Mouse (Mus musculus) spleen, adult 18-20 months (tissue): ENCODE measurements at regions not wholly inside any gene's neighbourhood (a gene's known extent, or its start where the extent isn't known, plus 50 kb on each side); places are given as distances from the start of the nearest gene placed in this dataset.
"Not testable (repeated sequence)": the region's sequence is repeated elsewhere in the genome, so short reads cannot be mapped to it uniquely, and the experiment has no call there.

Experiments
- DNase-seq, 2 experiments: peaks; one replicate each; pipeline ENCODE4 v3.0.0; 2022; ENCODE audit warnings: mixed read lengths in 2 of 2

DNA sequence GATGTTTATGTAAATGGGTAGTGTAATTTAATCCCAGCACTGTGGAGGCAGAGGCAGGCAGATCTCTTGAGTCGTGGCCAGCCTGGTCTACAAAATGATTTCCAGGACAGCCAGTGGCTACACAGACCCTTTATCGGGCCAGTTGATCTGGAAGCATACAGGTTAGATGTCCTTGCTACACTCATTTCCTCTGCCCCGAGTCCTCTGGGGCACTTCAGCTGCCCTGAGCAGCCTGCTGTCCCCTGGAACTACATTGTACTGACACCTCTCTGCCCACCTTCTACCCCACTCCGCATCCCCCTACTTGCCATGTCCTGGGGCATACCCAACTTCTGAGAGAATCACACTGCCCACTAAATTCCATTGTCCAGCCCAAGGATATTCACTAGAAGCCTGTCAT is 60.6 kb upstream of the Helt start:
- no peak for DNase-seq

DNA sequence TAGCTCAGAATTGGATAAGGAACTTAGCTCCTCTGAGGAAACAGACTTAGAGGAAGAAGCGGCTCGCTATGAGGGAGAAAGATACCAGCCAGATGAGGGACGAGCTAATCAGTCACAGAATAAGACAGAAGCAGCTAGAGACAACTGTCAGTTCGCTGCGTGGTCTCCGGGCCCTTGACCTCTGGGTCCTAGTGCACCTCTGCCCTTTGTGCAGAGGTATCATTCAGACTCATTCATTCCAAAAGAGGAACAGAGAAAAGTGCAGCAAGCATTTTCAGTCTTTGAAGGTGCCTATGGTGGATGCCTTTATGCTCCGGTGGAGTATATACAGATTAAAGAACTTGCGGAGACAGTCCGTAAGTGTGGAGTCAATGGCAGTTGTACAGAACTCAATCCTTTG is 63.5 kb upstream of the Helt start:
- DNase-seq: not testable (repeated sequence)

DNA sequence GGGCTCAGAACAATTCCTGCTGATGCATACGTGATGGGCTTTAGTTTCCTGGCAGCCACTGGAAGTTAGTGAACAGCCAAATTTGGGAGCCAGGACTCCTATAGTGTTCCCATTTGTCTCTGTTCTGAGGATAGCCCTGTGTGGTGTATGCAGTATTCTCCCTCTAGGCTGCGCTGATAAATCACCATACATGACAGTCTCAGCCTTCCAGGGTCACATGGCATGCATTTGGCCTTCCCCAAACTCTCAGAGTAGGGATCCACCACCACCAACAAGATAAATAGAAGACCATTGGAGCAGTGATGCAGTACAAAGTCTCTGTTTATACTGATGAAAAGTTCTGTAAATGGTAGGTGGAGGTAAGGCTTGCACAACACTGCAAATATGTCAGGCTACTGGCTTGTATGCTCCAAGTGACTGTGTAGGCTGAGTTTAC is 68.4 kb upstream of the Helt start:
- DNase-seq: no peak

DNA sequence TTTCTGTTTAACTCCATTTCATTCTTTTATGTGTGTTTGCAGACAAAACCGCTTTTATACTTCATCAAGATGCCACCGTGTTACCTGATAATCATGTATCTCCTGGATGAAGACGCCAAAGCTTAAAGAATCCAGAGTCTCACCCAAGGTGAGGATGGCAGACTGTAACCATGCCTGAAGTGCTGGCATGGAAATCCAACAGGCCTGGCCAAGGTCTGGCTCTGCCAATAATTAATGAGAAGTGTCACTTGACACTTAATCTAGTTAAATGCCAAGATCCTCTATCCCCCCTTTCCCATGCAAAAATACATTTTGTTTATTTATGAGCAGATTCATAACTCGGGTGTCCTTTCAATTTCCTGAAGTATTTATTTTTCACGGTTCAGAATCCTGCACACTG is 71.2 kb upstream of the Helt start:
- DNase-seq: no peak

DNA sequence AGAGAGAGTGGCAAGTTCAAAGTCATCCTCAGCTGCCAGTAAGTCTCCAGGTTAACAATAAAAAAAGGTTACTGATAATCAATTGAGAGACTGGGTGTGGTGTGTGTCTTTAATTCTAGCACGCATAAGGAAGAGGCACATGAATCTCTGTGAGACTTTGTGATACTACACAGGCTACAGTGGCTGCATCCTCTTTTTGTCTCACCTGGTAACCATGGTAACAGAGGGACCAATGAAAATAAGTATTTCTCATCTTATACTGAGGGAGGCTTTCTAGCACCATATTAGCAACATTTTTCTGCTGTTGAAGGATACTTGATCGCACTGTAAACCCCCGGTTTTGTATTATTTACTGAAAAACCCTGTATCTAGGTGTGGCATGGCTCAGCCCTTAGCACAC is 72.7 kb upstream of the Helt start:
- DNase-seq: no peak

DNA sequence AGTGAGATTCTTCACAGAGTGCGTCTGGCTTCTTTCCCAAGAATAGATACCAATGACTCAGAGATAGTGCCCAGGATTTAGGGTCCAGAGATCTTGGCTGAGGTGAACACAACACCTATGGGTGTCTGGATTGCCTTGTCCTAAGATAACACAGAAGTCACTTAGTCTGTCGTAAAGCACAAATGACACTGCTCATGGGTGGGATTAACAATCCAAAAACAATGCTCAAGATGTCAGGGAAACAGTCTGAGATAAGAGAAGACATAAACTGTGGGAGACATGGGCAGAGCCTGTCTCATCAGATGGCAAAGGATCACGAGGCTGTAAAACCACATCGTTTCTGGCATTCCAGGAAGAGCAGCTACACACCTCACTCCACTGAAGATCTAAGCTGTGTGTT is 79.6 kb upstream of the Helt start:
- DNase-seq: no peak

DNA sequence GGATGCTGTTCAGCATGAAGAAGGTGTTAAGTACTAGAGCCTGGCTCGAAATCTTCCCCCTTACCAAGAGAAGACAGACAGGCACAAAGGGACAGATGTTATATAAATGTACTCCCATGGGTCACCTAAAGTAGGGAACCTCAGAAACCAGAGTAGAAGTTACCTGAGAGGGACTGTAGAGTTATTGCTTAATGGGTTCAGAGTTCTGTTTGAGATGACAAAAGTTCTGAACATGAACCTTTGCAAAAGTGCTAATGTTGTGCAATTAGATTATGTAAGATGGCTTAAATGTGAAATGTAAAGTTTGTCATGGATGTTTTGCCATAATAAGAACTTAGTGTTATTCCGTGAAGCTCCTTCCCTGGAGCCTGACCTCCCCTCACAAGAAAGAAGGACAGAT is 81.5 kb upstream of the Helt start:
- DNase-seq: no peak

DNA sequence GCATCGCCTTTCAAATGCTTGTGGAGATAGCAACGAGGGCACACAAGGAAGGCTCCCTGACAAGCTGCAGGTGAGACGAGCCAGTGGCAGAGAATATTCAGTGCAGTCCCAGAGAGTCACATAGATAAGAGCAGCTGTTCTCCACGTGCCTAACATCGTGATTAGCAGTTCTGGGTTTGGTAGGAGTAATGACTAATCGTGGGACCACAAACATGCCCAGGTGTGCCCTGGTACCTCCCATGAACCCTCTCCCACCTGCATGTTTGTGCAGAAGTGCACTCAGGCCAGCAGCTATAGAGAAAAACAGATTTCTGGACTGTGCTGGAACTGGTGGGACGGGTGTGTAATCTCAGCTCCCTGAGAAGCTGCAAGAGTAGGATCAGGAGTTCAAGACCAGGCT is 85.9 kb upstream of the Acsl1 start:
- no peak for DNase-seq

DNA sequence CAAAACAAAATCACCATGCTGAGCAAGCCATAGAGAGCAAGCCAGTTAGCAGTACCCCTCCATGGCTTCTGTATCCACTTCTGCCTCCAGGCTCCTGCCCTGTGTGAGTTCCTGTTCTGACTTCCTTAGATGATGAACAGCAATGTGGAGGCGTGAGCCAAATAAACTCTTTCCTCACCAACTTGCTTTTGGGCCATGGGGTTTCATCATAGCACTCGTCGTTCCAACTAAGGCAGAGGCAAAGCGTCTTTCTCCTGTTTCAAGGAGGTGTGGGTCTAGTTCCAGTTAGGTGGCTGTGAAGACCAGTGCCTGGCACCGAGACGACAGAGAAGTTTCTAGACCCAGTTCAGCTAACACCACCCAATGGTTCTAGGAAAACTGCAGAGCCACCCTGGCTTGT is 85.0 kb upstream of the Acsl1 start:
- no peak for DNase-seq

DNA sequence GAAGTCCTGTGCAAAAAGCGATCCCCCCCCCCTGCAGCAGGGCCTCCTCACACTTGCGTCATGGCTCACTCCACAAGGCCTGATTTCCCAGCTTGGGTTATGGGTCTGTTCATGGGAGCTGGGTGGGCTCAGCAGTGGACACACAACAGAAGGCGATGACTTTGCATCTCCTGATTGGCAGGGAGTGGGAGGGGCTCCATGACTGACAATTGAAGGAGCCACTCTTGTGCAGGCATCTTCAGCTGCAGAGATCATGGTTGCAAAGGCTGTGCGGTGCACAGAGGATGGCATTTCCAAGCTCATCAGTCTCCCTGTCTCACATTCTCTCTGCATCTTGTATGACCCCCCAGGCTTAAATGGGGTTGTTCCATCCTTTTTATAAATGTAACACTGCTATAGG is 84.3 kb upstream of the Acsl1 start:
- DNase-seq: no peak

DNA sequence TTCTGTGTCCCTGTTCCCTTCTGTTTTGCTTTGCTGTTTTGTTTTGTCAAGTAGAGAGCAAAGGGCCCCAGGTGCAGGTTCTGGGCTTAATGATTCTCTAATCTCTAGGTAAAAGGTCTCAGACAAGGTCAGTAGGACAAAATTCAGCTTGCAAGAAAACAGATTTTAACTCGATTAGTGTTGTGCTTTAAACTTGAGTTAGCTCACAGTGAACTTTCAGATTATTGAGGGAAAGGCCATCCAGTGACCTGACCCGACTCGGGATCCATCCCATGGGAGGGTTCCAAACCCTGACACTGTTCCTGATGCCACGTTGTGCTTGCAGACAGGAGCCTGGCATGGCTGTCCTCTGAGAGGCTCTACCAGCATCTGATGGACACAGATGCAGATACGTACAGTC is 83.8 kb upstream of the Acsl1 start:
- DNase-seq: no peak

DNA sequence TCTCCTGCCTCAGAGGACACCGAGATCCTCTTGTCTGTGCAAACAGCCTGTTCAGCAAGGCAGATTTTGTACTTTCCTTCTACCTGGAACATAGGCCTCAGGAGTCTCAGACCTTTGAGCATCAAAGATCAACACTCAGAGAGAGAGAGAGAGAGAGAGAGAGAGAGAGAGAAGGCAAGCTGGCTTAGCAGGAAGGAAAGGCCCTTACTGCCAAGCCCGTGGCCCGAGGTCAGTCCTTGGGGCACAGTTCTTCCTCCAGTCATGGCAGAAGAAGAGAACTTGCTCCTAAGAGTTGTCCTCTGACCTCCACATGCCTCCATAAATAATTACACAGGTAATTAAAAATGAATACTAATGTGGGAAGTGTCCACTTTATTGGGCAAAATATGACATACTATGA is 82.4 kb upstream of the Acsl1 start:
- no peak for DNase-seq

DNA sequence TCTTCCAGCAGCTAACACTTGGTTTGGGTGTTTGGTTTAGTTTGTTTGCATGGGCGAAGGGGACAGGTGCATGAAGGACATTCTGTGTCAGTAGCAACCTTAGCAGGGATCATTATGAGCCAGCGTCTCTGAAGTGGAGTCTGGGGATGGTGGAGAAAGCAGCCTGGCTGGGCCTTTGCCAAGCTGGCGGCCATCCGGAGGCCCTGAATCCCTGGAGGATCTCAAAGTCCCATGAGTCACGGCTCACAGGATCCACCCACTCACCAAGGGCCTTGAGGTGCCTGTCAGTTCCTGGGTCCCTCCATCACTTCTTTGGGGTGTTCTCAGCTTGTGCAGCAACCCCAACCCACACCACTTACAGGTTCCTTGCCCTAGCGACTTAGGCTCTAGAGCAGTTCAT is 80.4 kb upstream of the Acsl1 start:
- no peak for DNase-seq

DNA sequence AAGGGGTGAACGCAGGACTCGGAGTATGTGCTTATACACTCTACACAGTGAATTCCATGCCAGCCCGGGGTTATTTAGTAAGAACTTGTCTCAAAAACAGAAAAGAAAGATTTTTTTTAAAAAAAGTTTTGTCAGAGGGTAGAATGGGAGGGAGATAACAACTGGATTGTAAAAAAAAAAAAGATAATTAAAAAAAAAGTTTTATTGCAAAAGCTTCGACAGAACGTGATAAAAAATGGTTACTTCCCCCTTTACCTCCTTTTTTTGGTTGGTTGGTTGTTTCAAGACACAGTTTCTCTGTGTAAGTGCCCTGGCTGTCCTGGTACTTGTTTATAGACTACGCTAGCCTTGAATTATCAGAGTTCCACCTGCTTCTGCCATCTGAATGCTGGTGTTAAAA is 79.2 kb upstream of the Acsl1 start:
- no peak for DNase-seq

DNA sequence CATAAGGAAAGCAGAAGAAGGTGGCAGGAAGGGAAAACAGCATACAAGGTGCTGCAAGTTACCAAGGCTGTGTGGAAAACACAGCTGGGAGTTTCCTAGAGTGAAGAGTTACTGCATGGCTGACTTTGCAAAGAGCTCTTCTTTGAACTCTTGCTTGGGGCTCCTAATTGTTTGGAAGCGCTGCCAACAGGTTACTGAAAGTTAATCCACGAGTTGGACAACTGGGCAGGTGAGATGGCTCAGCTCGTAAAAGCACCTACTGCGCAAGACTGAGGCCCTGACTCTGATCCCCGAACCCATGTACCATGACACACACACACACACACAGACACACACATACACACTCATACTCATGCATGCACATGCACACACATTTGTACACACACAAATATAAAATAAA is 77.5 kb upstream of the Acsl1 start:
- DNase-seq: no peak

DNA sequence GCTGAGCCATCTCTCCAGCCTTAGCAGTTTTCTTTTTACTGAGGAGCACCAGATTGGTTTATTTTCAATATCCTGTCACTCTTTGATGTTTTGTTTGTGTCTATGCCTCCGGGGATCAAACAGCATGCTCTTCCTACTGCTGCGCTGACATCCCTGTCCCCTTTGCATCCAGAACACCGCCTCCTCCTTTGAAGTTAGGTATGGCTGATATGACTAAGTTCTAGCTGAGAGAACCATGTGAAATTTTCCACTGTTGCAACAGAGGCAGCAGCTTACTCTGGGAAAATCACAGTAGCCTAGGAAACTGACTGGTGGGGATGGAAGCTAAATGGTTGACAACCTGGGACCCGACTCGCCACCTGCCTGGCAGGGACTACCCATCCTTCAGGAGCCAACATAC is 76.1 kb upstream of the Acsl1 start:
- no peak for DNase-seq

DNA sequence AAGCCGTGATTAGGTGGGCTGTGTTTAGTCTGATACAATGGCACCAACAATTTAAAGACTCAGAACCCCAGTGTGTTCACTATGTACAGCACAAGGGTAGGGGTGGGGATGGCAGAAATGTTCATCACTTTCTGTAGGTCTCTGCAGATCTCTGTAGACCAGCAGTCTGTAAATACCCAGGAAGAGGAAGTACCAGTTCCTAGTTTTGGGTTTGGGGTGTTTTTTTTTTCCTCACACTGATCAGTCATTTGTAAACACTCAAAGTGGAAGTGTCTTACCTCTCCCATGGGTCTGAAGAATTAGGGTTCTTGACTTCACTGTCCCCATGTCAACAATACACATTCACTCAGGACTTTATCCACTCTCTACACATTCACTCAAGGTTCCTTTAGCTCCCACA is 75.5 kb upstream of the Acsl1 start:
- peak in 1 of 2 experiments; percentile 6 for DNase-seq

DNA sequence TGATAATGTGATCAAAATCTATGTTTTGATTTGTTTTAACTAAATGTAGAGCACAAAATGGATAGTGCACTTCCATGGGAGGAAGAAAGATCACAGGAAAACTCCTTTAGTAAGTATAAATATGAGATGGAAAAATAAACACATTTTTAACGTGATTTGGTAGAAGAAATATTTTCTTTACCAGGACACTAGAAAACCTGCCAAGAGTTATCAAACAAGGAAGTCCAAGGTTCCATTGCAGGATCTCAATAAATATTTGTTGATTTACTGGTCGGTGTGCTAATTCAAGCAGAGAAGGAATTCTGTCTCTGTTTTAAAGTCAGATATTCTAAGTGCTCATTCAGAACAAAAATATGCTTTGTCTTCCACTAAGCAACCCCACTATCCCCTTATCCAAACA is 73.8 kb upstream of the Acsl1 start:
- DNase-seq: no peak

DNA sequence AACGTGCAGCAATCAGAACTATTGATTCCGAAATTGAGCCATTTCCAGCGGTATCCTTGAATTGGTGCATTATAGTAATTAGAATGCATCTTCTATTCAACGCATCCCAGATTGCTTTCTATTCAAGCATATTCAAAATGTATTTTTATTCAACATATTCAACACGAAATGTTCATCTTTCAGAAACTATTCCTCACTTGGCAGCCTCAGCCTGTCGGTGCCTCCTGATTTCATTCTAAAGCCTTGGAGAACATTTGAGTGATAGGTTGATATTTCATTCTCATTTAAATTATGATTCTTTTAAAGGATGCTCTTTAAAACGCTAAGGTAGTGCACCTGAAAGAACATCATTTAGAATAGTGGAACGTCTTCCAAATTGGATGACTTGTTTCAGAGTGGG is 73.1 kb upstream of the Acsl1 start:
- DNase-seq: no peak

DNA sequence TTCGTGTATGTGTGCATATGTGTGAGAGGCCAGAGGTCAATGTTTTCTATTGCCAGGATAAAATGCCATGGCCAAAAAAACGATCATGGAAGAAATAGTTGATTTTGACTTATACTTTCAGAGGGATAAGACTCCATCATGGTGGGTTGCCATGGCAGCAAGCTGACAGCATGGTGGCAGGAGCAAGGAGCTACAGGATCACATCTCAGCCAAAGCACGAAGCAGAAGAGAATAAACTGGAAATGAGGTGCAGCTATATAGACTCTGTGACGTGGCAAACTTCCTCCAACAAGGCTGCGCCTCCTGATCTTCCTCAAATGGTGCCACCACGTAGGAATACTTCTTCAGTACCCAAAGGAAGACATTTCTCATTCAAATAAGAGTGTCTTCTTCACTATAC is 70.2 kb upstream of the Acsl1 start:
- no peak for DNase-seq

DNA sequence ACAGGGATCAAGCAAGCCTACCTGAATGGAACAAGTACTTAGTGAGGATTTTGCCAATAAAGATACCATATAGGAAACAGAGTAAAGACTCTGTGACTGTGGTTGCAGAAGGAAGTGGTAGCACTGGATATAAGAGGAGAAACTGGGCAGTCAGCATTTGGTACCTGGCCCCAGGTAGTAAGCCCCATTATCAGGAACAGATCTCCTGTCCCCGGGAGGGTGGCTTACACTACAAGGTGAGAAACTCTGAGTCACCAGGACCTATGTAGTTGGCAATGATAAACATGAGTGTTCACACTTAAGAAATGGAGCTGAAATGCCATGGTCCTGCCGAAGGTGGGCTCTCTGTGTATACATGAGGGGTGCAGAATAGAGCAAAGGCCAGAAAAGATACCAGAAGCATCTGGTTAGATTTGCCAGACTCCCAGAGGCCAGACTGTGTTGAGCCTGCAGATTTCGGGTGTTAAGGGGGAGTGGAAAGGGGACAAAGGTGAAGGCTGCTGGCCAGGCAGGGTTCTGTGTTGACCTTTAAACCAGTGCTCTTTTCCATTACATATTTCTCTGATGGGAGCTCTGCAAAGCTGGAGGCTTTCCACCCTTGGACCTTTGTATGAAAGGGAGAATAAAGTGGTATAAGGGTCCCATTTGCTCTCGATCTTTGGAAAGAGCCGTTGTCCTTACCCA is 66.8 kb upstream of the Acsl1 start:
- DNase-seq: no peak

DNA sequence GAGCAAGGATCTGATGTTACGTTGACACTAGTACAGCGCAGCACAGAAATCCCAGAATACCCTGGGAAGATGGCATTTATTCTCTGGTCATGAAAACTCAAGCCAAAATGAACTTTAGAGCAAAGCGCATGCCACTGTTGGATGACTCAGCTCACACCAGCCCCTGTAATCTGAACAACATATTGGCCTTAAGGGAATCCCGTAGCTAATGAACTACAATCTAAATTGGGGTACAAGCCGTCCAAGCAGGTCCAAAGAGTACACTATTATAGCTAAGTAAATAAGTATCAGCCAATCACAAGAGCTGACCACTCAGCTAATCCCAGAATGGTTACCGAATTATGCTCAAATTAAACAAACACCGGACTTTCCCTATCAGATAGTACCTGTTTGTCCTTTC is 62.0 kb upstream of the Acsl1 start:
- no peak for DNase-seq

DNA sequence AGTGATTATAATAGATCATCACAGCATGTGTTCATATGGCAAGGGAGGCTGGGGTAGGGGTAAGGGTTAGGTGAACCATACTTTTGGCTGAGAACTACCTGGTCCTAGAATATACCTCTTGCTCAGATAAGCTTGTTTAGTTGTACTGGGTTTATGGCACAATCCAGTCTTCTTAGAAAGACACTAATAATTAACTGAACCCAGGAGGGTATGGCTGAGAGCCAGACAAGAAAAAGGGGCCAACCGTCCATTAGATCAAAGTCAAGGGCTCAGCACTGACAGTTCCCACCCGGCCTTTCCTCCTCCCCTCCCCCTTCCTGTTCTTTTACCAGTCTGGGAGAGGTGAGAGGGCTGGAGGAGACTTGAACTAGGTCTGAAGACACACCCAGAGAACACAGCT is 61.5 kb upstream of the Acsl1 start:
- DNase-seq: no peak

DNA sequence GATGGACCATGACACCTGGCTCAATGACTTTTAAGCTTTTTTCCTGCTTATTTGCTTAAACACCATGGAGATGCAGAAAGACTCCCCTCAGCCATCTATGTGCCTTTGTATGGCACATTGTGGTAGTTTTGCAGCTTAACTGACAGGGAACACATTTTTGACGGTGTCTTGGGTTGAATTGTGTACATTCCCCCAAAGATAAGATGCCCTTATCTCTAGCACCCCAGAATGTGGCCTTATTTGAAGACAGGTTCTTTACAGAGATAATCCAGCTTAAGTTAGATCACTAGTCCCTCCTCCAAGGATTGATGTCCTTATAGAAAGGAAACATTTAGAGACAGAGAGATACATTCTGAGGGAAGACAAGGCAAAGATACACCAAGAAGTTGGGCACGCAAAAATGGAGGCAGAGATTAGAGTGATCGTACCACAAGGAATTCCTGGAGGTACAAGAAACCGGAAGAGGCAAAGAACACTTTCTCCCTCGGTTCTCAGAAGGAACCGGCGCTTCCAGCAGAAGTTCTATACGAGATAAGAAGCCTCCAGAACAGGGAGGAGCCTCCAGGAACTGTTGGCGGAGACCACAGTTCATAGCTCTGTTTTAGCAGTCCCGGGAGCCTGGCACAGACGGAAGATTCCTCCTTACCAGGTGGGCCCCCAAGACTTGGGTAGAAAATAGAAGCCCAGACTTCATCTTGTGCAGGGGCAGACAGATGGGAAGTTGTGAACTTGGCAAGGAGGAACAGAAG is 58.8 kb upstream of the Acsl1 start:
- no peak for DNase-seq
